Mouse (Mus musculus): ENCODE data around the gene Olfm2.
"Not testable (repeated sequence)": the region's sequence is repeated elsewhere in the genome, so short reads cannot be mapped to it uniquely, and the experiment has no call there.

Gene Olfm2

DNA sequence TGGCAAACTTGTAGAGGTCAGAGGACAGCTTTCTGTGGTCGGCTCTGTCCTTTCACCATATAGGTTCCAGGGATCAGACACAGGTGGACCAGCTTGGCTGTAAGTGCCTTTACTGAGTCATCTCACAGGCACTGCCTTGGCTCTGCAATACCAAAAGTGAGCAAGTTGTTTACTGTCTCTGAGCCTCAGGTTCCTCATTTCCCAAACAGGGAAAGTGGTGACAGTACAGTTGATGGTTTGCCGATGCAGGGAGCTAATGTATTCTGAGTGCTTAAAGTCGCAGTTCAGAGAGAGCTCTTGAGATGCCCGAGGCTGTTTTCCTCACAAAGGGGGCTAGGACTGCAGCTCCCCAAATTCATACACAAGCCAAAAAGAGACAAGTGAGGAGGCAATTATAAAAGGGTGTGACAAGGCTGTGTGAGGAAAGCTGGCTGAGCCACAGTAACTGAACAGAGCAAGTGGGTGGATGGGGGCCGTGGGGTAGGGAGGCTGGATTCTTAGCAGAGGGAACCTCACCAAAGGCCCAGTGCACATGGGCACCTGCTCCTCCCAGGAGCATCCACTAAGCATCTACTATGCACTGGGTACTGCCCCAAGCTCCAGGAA is 49.9 kb downstream of the Olfm2 start:
- DNase-seq: no peak

DNA sequence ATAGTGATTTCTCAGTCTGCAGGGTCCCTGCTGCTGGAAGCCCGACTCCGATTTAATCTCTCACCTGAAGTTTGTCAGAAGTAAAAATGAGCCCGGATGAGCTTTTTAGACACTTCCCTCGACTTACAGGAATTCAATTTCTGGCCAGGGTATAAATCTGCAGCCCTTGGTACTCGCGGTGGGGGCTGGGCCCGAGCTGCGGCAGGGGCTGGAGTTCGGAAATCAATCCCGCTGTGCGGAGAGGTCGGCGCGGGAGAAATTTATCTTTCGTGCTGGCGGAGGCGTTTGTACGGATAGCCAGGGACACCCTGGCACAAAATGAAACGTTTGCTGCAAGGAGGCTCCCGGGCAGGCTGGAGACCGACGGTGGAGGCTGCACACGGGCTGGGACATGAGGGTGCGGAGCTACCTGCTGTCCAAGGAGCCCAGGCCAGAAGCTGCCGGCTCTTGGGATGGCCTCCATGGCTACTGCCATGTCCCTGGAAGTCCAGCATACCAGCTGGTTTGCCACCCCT is 51.4 kb downstream of the Olfm2 start:
- DNase-seq: peak; percentile 27 to 28

GRCm38 (mm10) chr9:20692863-20693262 is 53.3 kb downstream of the Olfm2 start:
- DNase-seq: no peak

- not testable (repeated sequence) for DNase-seq
These were observed 55.7 kb downstream of the Olfm2 start for GRCm38 (mm10) chr9:20690449-20690848.

DNA sequence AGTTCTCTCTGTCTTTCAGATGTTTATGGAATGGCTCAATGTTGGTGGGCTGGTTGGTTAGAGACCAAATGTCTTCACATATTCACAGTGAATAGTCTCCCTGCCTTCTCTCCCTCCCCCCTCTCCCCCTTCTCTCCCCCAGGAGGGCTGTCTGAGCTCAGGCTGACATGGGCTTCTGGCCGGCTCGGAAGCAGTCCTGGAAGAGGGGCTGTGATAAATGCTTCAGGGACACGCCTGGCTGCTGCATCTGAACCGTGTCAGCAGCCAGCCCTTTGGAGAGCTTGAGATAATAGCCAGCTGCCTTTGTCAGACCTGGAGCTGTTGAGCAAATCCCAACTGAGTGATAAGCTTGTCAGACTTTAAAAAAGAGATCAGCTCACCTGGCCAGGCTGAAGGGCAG is 56.2 kb downstream of the Olfm2 start:
- peak; percentile 28 to 41 for DNase-seq

DNA sequence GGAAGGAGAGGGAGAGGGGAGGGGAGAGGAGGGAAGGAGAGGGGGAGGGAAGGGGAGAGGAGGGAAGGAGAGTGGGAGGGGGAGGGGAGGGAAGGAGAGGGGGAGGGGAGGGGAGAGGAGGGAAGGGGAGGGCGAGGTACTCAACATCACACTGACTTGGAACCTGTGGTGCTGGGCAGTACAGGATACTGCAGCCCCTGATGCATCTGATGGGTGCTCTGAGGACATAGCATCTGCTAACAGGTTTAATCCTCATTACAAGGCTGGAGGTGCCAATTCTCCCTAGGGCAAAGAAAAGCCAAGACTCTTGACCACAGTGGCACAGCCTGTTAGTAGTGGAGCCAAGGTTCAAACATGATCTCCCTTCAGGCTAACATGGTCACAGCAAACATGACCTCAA is 56.7 kb downstream of the Olfm2 start:
- DNase-seq: no peak

GRCm38 (mm10) chr9:20685081-20685861 is 60.9 kb downstream of the Olfm2 start:
- DNase-seq: no peak

GRCm38 (mm10) chr9:20682389-20682722 is 63.8 kb downstream of the Olfm2 start:
- DNase-seq: no peak

DNA sequence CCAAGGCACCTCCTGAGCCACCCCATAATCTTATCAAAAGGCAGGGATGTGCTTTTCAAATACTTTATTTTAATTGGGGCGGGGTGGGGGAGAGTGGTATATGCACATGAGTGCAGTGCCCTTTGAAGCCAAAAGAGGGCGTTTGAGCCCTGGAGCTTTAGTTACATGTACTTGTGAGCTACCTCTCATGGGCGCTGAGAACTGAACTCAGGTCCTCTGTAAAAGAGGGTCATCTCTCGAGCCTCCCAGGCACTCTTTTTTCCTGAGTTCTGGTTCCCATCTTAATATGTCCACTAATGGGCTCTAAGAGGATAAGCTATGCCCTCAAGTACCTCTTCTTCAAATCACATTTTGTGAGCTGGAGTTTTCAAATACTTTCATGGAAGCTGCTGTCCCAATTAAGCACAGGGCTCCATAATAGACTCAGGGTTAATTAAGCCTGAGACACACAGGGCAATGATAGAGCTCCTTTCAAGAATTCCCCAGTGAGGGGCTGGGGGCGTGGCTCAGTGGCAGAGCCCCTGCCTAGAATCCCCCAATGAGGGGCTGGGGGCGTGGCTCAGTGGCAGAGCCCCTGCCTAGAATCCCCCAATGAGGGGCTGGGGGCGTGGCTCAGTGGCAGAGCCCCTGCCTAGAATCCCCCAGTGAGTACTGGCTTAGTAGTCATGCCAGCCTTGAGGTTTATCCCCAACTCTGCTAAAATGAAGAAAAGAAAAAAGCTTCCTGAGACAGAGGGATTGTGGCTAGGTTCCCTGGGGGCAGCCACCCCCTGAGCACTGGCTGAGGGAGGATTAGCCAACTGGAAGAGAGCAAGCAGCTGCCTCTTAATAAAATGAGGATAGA is 64.4 kb downstream of the Olfm2 start:
- DNase-seq: no peak

DNA sequence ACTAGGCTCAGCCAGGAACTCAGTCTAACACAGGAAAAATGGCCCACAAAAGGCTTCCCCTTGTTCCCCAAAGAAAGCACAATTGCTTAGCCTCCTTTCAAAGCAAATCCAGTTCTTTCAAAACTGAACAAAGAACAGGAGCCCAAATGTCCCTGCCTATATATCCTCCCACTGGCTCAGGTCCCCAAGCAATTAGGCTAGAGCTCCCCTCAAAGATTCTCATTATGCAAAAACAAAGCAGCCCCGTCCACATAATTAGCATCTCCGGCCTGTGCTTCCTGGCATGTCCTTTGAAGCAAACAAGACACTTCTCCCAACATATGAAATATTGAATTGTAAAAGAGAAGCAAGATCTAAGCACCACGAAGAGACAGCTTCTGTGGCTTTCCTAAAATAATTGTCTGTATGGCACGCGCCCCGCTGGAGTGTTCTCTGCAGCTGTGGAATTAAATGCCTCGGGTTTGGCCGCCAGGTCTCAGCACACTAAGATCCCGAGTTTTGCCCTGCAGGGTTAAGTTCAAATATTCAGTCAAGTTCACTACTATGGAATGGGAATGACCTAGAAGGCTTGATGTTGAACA is 65.7 kb downstream of the Olfm2 start:
- no peak for DNase-seq

GRCm38 (mm10) chr9:20677892-20678291 is 68.3 kb downstream of the Olfm2 start:
- DNase-seq: no peak

- peak in 1 of 2 experiments; percentile 8 for DNase-seq
These were observed 74.1 kb downstream of the Olfm2 start for GRCm38 (mm10) chr9:20672047-20672446.

DNA sequence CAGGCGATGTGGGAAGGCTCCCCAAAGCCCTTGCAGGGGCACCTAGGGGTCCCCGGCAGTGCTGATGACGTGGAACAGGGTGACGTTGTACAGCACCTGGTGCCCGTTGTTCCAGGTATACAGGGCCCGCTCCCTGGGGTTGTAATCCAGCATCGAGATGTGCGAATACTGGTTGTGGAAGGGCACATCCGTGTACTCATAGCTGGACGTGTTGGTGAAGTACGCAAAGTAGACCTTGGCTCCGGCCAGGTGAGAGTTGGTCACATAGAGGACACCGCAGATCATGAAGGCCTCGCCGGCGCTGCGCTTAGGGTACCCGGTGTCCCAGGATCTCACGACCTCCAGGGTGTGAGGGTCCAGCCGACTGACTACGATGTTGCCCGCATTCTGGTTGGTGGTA is 78.1 kb downstream of the Olfm2 start:
- no peak for DNase-seq

- no peak for DNase-seq
These were observed 79.6 kb downstream of the Olfm2 start for GRCm38 (mm10) chr9:20666510-20667034.

GRCm38 (mm10) chr9:20665925-20666324 is 80.2 kb downstream of the Olfm2 start:
- peak in 1 of 2 experiments; percentile 15 for DNase-seq

- DNase-seq: no peak
These were observed 81.0 kb downstream of the Olfm2 start for GRCm38 (mm10) chr9:20664982-20665637.

DNA sequence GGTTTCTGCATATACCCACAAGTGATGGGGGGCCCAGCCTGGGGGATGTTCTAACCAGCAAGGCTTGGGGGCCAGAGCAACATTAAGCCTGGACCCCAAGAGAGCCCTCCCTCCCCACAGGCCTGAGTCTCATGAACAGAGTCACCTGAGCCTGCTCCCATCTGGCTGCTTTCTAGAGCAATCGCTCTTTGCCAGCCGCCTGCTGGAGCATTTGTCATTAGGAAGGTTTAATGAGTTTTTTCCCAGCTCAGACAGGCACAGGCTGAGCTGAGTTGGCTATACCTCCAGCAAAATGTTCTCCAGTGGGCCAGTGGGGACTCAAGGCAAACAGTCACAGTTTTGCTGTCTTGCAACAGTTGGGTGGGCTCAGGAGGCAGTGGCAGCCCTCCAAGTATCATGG is 81.8 kb downstream of the Olfm2 start:
- DNase-seq: peak in 1 of 2 experiments; percentile 21

GRCm38 (mm10) chr9:20663956-20664355 is 82.2 kb downstream of the Olfm2 start:
- no peak for DNase-seq

DNA sequence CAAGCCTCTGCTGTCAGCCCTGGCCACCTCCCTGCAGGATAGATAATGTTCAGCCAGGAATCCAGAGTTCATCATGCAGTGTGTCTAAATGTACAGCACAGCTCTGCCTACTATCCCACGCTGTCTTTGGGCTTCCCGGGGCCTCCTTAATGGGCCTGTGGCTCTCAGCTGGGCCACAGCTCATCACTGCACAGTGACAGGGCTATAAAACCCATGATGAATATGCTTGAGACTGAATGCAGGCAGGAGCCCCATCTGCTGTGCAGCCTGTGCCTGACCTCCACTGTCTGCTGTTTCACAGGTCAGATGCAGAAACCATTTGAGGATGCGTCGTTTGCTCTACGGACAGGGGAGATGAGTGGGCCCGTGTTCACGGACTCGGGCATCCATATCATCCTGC is 83.3 kb downstream of the Olfm2 start:
- no peak for DNase-seq

GRCm38 (mm10) chr9:20662325-20662724 is 83.8 kb downstream of the Olfm2 start:
- DNase-seq: peak; percentile 87 to 89

DNA sequence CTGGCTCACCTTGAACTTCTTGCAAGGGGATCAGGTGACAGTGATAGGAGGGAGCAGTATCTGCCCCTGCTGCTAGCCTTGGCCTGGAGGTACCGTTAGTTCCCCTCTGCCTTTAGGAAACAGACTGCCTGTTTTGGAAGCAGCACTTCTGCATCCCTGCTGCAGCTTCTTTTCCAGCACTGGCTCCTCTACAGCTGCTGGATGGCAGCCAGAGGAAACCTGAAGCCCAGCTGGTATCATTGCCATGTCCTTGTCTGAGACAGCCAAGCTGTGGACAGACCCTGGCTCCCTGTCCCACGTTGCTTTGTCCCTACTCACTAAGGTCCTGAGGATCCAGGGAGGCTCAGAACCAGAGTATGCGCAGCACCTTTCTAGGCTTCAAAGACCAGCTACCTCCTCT is 88.6 kb downstream of the Olfm2 start:
- no peak for DNase-seq

- DNase-seq: no peak
These were observed 92.3 kb downstream of the Olfm2 start for GRCm38 (mm10) chr9:20653859-20654258.
